Mouse (Mus musculus): ENCODE data around the gene Dusp23. TPM values are rescaled to one million over a fixed set of nuclear protein-coding genes. Genes with fewer than 3 reads are reported as not detected.

Dusp23 gene
- polyA plus RNA-seq, 1 experiment, result 10.8 TPM

GRCm38 (mm10) chr1:172626306-172626705 lies 6.5 kb downstream of the Dusp23 start:
- 92% methylated on average over 3 of the region's 3 CpGs for WGBS
- no peak for DNase-seq (ENCODE audit: low read depth, low spot score)

- 30% methylated on average over 3 of the region's 3 CpGs for WGBS
- DNase-seq (ENCODE audit: low read depth, low spot score), result no peak
Measured at GRCm38 (mm10) chr1:172624081-172624480, 8.7 kb downstream of the Dusp23 start.

GRCm38 (mm10) chr1:172623599-172623998 lies 9.2 kb downstream of the Dusp23 start:
- 52% methylated on average over 5 of the region's 5 CpGs for WGBS
- DNase-seq (ENCODE audit: low read depth, low spot score), result no peak

GRCm38 (mm10) chr1:172619235-172619634 lies 13.5 kb downstream of the Dusp23 start:
- DNase-seq (ENCODE audit: low read depth, low spot score), result no peak

GRCm38 (mm10) chr1:172618141-172618540 lies 14.6 kb downstream of the Dusp23 start:
- no peak for DNase-seq (ENCODE audit: low read depth, low spot score)
- 43% methylated on average over 4 of the region's 4 CpGs for WGBS

More at GRCm38 (mm10) chr1:172619235-172619634, 13.5 kb downstream of the Dusp23 start:
- WGBS, result 7% methylated on average over 7 of the region's 7 CpGs

GRCm38 (mm10) chr1:172617365-172618076 lies 15.2 kb downstream of the Dusp23 start:
- 25% methylated on average over 14 of the region's 14 CpGs for WGBS
- DNase-seq (ENCODE audit: low read depth, low spot score), result no peak

- WGBS, result 9% methylated on average over 22 of the region's 22 CpGs
- DNase-seq (ENCODE audit: low read depth, low spot score), result no peak
Measured at GRCm38 (mm10) chr1:172616537-172617300, 16.0 kb downstream of the Dusp23 start.

GRCm38 (mm10) chr1:172615412-172615811 lies 17.4 kb downstream of the Dusp23 start:
- 48% methylated on average over 4 of the region's 4 CpGs for WGBS
- DNase-seq (ENCODE audit: low read depth, low spot score), result no peak

- DNase-seq (ENCODE audit: low read depth, low spot score), result no peak
- 78% methylated on average over 10 of the region's 10 CpGs for WGBS
Measured at GRCm38 (mm10) chr1:172614654-172615053, 18.1 kb downstream of the Dusp23 start.

- 53% methylated on average over 1 of the region's 1 CpGs for WGBS
- DNase-seq (ENCODE audit: low read depth, low spot score), result no peak
Measured at GRCm38 (mm10) chr1:172612745-172613144, 20.0 kb downstream of the Dusp23 start.

GRCm38 (mm10) chr1:172611304-172611703 lies 21.5 kb downstream of the Dusp23 start:
- no peak for DNase-seq (ENCODE audit: low read depth, low spot score)
- WGBS, result 83% methylated on average over 10 of the region's 10 CpGs

- 79% methylated on average over 1 of the region's 1 CpGs for WGBS
- DNase-seq (ENCODE audit: low read depth, low spot score), result no peak
Measured at GRCm38 (mm10) chr1:172602326-172602725, 30.4 kb downstream of the Dusp23 start, which contains the start of gene Fcrl6. TSS of gene Fcrl6 (minus strand) at chr1:172602551.

- no peak for DNase-seq (ENCODE audit: low read depth, low spot score)
Measured at GRCm38 (mm10) chr1:172594495-172594894, 38.3 kb downstream of the Dusp23 start.

- no peak for DNase-seq (ENCODE audit: low read depth, low spot score)
- 82% methylated on average over 2 of the region's 2 CpGs for WGBS
Measured at GRCm38 (mm10) chr1:172593956-172594355, 38.8 kb downstream of the Dusp23 start.

- no peak for DNase-seq (ENCODE audit: low read depth, low spot score)
- 64% methylated on average over 3 of the region's 3 CpGs for WGBS
Measured at GRCm38 (mm10) chr1:172593321-172593720, 39.4 kb downstream of the Dusp23 start.

GRCm38 (mm10) chr1:172590385-172590784 lies 42.4 kb downstream of the Dusp23 start, which contains the start of gene Slamf8:
TSS of gene Slamf8 (minus strand) at chr1:172590568.
- 32% methylated on average over 7 of the region's 7 CpGs for WGBS
- DNase-seq (ENCODE audit: low read depth, low spot score), result no peak

- no peak for DNase-seq (ENCODE audit: low read depth, low spot score)
- WGBS, result 37% methylated on average over 26 of the region's 26 CpGs
Measured at GRCm38 (mm10) chr1:172585612-172586567, 46.9 kb downstream of the Dusp23 start.

- DNase-seq (ENCODE audit: low read depth, low spot score), result no peak
- 41% methylated on average over 4 of the region's 4 CpGs for WGBS
Measured at GRCm38 (mm10) chr1:172585026-172585425, 47.7 kb downstream of the Dusp23 start.

- WGBS, result 91% methylated on average over 6 of the region's 6 CpGs
Measured at GRCm38 (mm10) chr1:172584271-172584670, 48.5 kb downstream of the Dusp23 start.

GRCm38 (mm10) chr1:172582436-172582835 lies 50.3 kb downstream of the Dusp23 start:
- WGBS, result 70% methylated on average over 8 of the region's 8 CpGs

More at GRCm38 (mm10) chr1:172584271-172584670, 48.5 kb downstream of the Dusp23 start:
- no peak for DNase-seq (ENCODE audit: low read depth, low spot score)

More at GRCm38 (mm10) chr1:172582436-172582835, 50.3 kb downstream of the Dusp23 start:
- no peak for DNase-seq (ENCODE audit: low read depth, low spot score)

Data from large intestine, adult 2 months (tissue).